Mouse (Mus musculus): ENCODE results near the gene S1pr3. TPM values are rescaled to one million over a fixed set of nuclear protein-coding genes. Genes with fewer than 3 reads are reported as not detected.

Gene S1pr3
- polyA plus RNA-seq (2015; fragmentation: Nextera tagmentation; extraction: Ambion mirVana), result 18.8 and 18.9 TPM in 2 replicates

DNA sequence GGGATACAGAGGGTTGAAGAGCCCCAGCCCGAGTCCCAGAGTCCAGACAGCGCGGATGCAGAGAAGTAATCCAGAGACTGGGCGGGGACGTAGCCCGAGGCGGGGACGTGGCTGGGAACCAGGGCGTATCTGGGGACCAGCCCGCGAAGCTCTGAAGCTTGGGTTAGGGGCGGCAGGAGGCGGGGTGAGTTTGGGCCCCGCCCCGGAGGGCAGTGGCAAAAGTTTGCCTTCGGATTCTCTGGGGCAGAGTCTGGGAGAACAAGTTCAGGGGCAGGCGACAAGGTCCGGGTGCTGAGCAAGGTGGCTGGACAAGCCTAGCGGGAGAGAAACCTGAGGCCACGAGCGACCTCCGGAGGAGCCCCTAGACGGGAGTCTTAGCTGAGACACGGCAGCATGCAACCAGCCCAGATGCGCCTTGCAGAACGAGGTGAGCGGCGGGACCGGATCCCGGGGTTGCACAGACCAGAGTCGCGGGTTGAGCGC, at the start of gene S1pr3:
Gene S1pr3, plus strand, starts transcription at position 121 of the 483 bp plus-strand sequence.

Other genes starting within 250 kb of the S1pr3 start
- 2.3 and 2.8 TPM in 2 replicates for gene Nxnl2, start 237.6 kb upstream of the S1pr3 start, polyA plus RNA-seq (2015; fragmentation: Nextera tagmentation; extraction: Ambion mirVana)
- gene Shc3, start 160.8 kb downstream of the S1pr3 start, polyA plus RNA-seq (2015; fragmentation: Nextera tagmentation; extraction: Ambion mirVana), result 0.22 and 0.87 TPM in 2 replicates
- 185 and 197 TPM in 2 replicates for gene Cks2, start 236.6 kb downstream of the S1pr3 start, polyA plus RNA-seq (2015; fragmentation: Nextera tagmentation; extraction: Ambion mirVana)
- 12.4 and 20.4 TPM in 2 replicates for gene Secisbp2, start 243.1 kb downstream of the S1pr3 start, polyA plus RNA-seq (2015; fragmentation: Nextera tagmentation; extraction: Ambion mirVana)